Mouse (Mus musculus) CH12.LX (cell line): ENCODE results near the gene Arap2. TPM values are rescaled to one million over a fixed set of nuclear protein-coding genes. Genes with fewer than 3 reads are reported as not detected.

ENCODE experiments used
- DNase-seq: peaks from one replicate; pipeline ENCODE4 v3.0.0-alpha.2; 2013; ENCODE audit errors: extremely low read depth
- H3K27ac ChIP-seq: 2 replicates; pipeline ENCODE4 v1.5.1; 2012; ENCODE audit warnings: low read depth, mild to moderate bottlenecking, control low read depth, moderate library complexity; ENCODE audit not compliant: insufficient read depth
- H3K27me3 ChIP-seq: replicated peaks from 2 replicates; pipeline ENCODE3; 2012; ENCODE audit warnings: inconsistent platforms
- H3K36me3 ChIP-seq, 2 experiments: replicated peaks in 1 of 2; 2 replicates each; pipeline versions ENCODE3 to v1.6.1; 2012; ENCODE audit warnings: inconsistent platforms in 1 of 2, low read length in 1 of 2, mild to moderate bottlenecking in 1 of 2, mixed read lengths in 1 of 2, moderate library complexity in 1 of 2; ENCODE audit not compliant: control insufficient read depth in 1 of 2, insufficient read depth in 1 of 2
- H3K4me1 ChIP-seq, 2 experiments: 2 replicates each; pipeline ENCODE4 v1.6.1; 2012; ENCODE audit warnings: inconsistent platforms in 1 of 2, moderate library complexity in 1 of 2; ENCODE audit not compliant: insufficient read depth in 2 of 2, control insufficient read depth in 1 of 2
- H3K4me2 ChIP-seq: 2 replicates; pipeline ENCODE4 v1.6.1; 2012; ENCODE audit warnings: low read depth, mild to moderate bottlenecking, control low read depth; ENCODE audit not compliant: poor library complexity, insufficient read depth, severe bottlenecking
- H3K4me3 ChIP-seq, 3 experiments: fragments of 150-350 bp in 1 of 3; sonication (generic) in 1 of 3; replicated peaks in 1 of 3; 2 replicates each; pipeline versions ENCODE3 to v1.5.1; 2011 to 2012; ENCODE audit warnings: low read depth in 2 of 3, low read length in 2 of 3, mild to moderate bottlenecking in 2 of 3, moderate library complexity in 2 of 3, control low read depth in 1 of 3, improper control_type of control experiment in 1 of 3, inconsistent platforms in 1 of 3, mixed read lengths in 1 of 3; ENCODE audit not compliant: poor library complexity in 1 of 3
- H3K79me2 ChIP-seq: replicated peaks from 2 replicates; pipeline ENCODE4 v1.6.1; 2012; ENCODE audit warnings: mild to moderate bottlenecking, moderate library complexity; ENCODE audit not compliant: control insufficient read depth, poor library complexity, insufficient read depth, severe bottlenecking; ENCODE audit errors: extremely low read depth
- H3K9ac ChIP-seq: 2 replicates; pipeline ENCODE4 v1.6.1; 2012; ENCODE audit warnings: low read depth, mild to moderate bottlenecking, control low read depth, moderate library complexity; ENCODE audit not compliant: insufficient read depth
- H3K9me3 ChIP-seq: replicated peaks from 2 replicates; pipeline ENCODE3; 2012; ENCODE audit warnings: low read length, inconsistent platforms, mixed read lengths
- BHLHE40 ChIP-seq: IDR thresholded peaks from 2 replicates; pipeline ENCODE4 v1.6.1; 2011; ENCODE audit warnings: mild to moderate bottlenecking, low read depth, low read length, improper control_type of control experiment
- CTCF ChIP-seq, 2 experiments: IDR thresholded peaks in 1 of 2; conservative IDR thresholded peaks in 1 of 2; 2 replicates each; pipeline ENCODE4 v1.5.1; 2011 to 2012; ENCODE audit warnings: low read depth in 2 of 2, low read length in 2 of 2, improper control_type of control experiment in 1 of 2, inconsistent platforms in 1 of 2, mild to moderate bottlenecking in 1 of 2, moderate library complexity in 1 of 2
- ELF1 ChIP-seq: IDR thresholded peaks from 2 replicates; pipeline ENCODE4 v1.6.1; 2014; ENCODE audit warnings: low read depth, mild to moderate bottlenecking, inconsistent platforms, low read length, improper control_type of control experiment
- ETS1 ChIP-seq: conservative IDR thresholded peaks from 2 replicates; pipeline ENCODE4 v1.6.1; 2012; ENCODE audit warnings: low read depth, mild to moderate bottlenecking, inconsistent platforms, low read length, improper control_type of control experiment, moderate library complexity
- GABPA ChIP-seq: IDR thresholded peaks from 2 replicates; pipeline ENCODE4 v1.6.1; 2012; ENCODE audit warnings: low read depth, low read length, improper control_type of control experiment, inconsistent platforms; ENCODE audit not compliant: insufficient replicate concordance
- HCFC1 ChIP-seq: IDR thresholded peaks from 2 replicates; pipeline ENCODE4 v1.6.1; 2012; ENCODE audit warnings: low read depth, mild to moderate bottlenecking, inconsistent platforms, low read length, improper control_type of control experiment
- JUN ChIP-seq: IDR thresholded peaks from 2 replicates; pipeline ENCODE4 v1.6.1; 2011; ENCODE audit warnings: low read depth, mild to moderate bottlenecking, low read length, improper control_type of control experiment, moderate library complexity; ENCODE audit not compliant: insufficient read depth
- JUND ChIP-seq: conservative IDR thresholded peaks from 2 replicates; pipeline ENCODE4 v1.6.1; 2011; ENCODE audit warnings: low read depth, low read length, improper control_type of control experiment
- KAT2A ChIP-seq: IDR thresholded peaks from 2 replicates; pipeline ENCODE4 v1.6.1; 2012; ENCODE audit warnings: low read length, improper control_type of control experiment, inconsistent platforms; ENCODE audit not compliant: insufficient replicate concordance
- MAZ ChIP-seq: IDR thresholded peaks from 2 replicates; pipeline ENCODE4 v1.6.1; 2012; ENCODE audit warnings: low read depth, mild to moderate bottlenecking, inconsistent platforms, low read length, improper control_type of control experiment, moderate library complexity
- MEF2A ChIP-seq: IDR thresholded peaks from 2 replicates; pipeline ENCODE4 v1.6.1; 2014; ENCODE audit warnings: low read depth, mild to moderate bottlenecking, inconsistent platforms, low read length, improper control_type of control experiment, borderline replicate concordance
- NELFE ChIP-seq: IDR thresholded peaks from 2 replicates; pipeline ENCODE4 v1.6.1; 2011; ENCODE audit warnings: low read depth, low read length, improper control_type of control experiment
- POLR2AphosphoS2 ChIP-seq: IDR thresholded peaks from 2 replicates; pipeline ENCODE4 v1.6.1; 2011; ENCODE audit warnings: low read depth, low read length, improper control_type of control experiment
- RAD21 ChIP-seq: IDR thresholded peaks from 2 replicates; pipeline ENCODE4 v1.6.1; 2011; ENCODE audit warnings: low read depth, mild to moderate bottlenecking, low read length, improper control_type of control experiment, moderate library complexity
- UBTF ChIP-seq: IDR thresholded peaks from 2 replicates; pipeline ENCODE4 v1.6.1; 2012; ENCODE audit warnings: low read depth, mild to moderate bottlenecking, inconsistent platforms, low read length, improper control_type of control experiment, moderate library complexity
- USF2 ChIP-seq: conservative IDR thresholded peaks from 2 replicates; pipeline ENCODE4 v1.6.1; 2011; ENCODE audit warnings: low read depth, low read length, improper control_type of control experiment
- ZMIZ1 ChIP-seq: IDR thresholded peaks from 2 replicates; pipeline ENCODE4 v1.6.1; 2012; ENCODE audit warnings: low read depth, mild to moderate bottlenecking, inconsistent platforms, low read length, improper control_type of control experiment
- dilution Hi-C: fragments of 300-500 bp; cut with MboI; formaldehyde crosslinking; loops from 2 replicates; pipeline ENCODE4 v1.14.3; 2020; ENCODE audit warnings: low sequenced_read_pairs; ENCODE audit not compliant: extremely low pct_unique_long_range_greater_than_20kb, extremely low pct_ligation_motif_present
- in situ Hi-C: fragments of 300-500 bp; cut with MboI; formaldehyde crosslinking; loops from 3 replicates; pipeline ENCODE4 v1.14.3; 2019; ENCODE audit warnings: low sequenced_read_pairs, low pct_ligation_motif_present, low pct_unique_long_range_greater_than_20kb, mixed read lengths
- polyA plus RNA-seq: library from polyadenylated mRNA; unstranded; fragments of >175 nt; gene quantifications from 2 replicates; pipeline ENCODE4 v1.2.1, GENCODE M21; 2012; ENCODE audit warnings: low read depth; ENCODE audit not compliant: insufficient read length
- total RNA-seq, 2 experiments: library from RNA; depleted of rRNA; stranded (reverse); fragments of 300-350 nt in 1 of 2; fragments of >200 nt in 1 of 2; gene quantifications; 2 replicates each; pipeline ENCODE4 v1.2.3; 2012 to 2014

Gene Arap2
- total and polyA plus RNA-seq, 3 experiments = 6.6 to 15.1 (median 9.4) TPM

- Histone ChIP-seq H3K79me2 (no peaks in the 10 kb centered on the region), H3K9ac (no peak overlapping the region), H3K27me3 (no peaks in the 10 kb centered on the region), H3K27ac (no peak overlapping the region), H3K4me1 (peaks cover 3 to 30% of the 10 kb centered on the region in 2 experiments; a peak in 3 of 4 replicates), H3K36me3 (no peaks in the 10 kb centered on the region), H3K9me3 (no peaks in the 10 kb centered on the region), H3K4me3 (no peak overlapping the region), H3K4me2 (no peak overlapping the region)
- dilution Hi-C loops = no loop called here
- in situ Hi-C loops = no loop called here
- DNase-seq = no peak
- no peak for TF ChIP-seq RAD21
- no peak for TF ChIP-seq JUN
- no peak for TF ChIP-seq BHLHE40
- TF ChIP-seq ELF1 = no peak
- TF ChIP-seq CTCF (conservative IDR thresholded peaks at IDR 0.05 in 1 of 2, IDR thresholded peaks at IDR 0.05 in 1 of 2; ENCODE audit: low read depth in 2 of 2, low read length in 2 of 2) = no peak
- TF ChIP-seq GABPA = no peak
Measured at GRCm38 (mm10) chr5:62814072-62814414, 48.1 kb upstream of the Arap2 start.

GRCm38 (mm10) chr5:62813402-62814071 lies 47.6 kb upstream of the Arap2 start, which contains the start of gene Dthd1:
Gene Dthd1, plus strand, starts transcription at chr5:62813823.
- Histone ChIP-seq H3K27ac (no peak within 1 kb of the TSS), H3K79me2 (no peaks in the 10 kb centered on the region), H3K4me3 (no peak within 1 kb of the TSS), H3K4me1 (peaks cover 3 to 30% of the 10 kb centered on the region in 2 experiments; a peak in 3 of 4 replicates), H3K9me3 (peaks cover 5% of the 10 kb centered on the region), H3K27me3 (no peaks in the 10 kb centered on the region), H3K36me3 (no peaks in the 10 kb centered on the region), H3K4me2 (no peak within 1 kb of the TSS), H3K9ac (no peak within 1 kb of the TSS)
- in situ Hi-C loops = no loop called here
- TF ChIP-seq CTCF (conservative IDR thresholded peaks at IDR 0.05 in 1 of 2, IDR thresholded peaks at IDR 0.05 in 1 of 2; ENCODE audit: low read depth in 2 of 2, low read length in 2 of 2) = no peak
- no peak for TF ChIP-seq POLR2AphosphoS2
- TF ChIP-seq ETS1 = no peak
- no peak for TF ChIP-seq GABPA
- no peak for TF ChIP-seq MEF2A
- TF ChIP-seq NELFE = no peak
- no peak for TF ChIP-seq MAZ
- no peak for TF ChIP-seq HCFC1
- TF ChIP-seq KAT2A = no peak
- TF ChIP-seq UBTF = no peak
- TF ChIP-seq JUND = no peak
- no peak for TF ChIP-seq BHLHE40
- TF ChIP-seq USF2 = no peak
- TF ChIP-seq ZMIZ1 = no peak
- TF ChIP-seq ELF1 = no peak
- TF ChIP-seq RAD21 = no peak
- dilution Hi-C loops = no loop called here
- no peak for DNase-seq
